Mouse (Mus musculus) left cerebral cortex, adult 18-20 months (tissue): ENCODE measurements at regions not wholly inside any gene's neighbourhood (a gene's known extent, or its start where the extent isn't known, plus 50 kb on each side); places are given as distances from the start of the nearest gene placed in this dataset.

Experiments
- DNase-seq, 2 experiments: peaks; one replicate each; pipeline ENCODE4 v3.0.0; 2021 to 2022; ENCODE audit warnings: low spot score in 2 of 2, mixed read lengths in 1 of 2

DNA sequence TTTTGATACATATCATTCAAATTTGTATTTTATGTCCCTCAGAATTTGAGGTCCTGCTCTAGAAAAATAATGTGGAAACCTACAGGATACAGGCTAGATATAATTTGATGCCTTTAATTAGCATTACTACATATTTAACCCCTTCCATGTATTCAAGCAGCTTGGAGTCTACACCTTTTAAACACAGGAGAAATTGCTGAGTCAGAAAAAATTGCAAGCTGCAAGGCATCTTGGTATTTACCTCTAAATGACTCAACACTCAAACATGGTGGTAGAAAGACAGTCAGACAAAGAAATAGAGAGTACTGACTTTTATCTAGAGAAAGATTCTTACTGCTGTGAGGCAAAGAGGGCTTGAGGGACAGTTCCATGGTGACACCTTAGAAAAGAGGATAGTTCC is 565.4 kb upstream of the Adgra3 start:
- no peak for DNase-seq
